Mouse (Mus musculus) cerebellum, postnatal 10 days (tissue): ENCODE data around the gene Olfr1186.
"Not testable (repeated sequence)": the region's sequence is repeated elsewhere in the genome, so short reads cannot be mapped to it uniquely, and the experiment has no call there.

ENCODE experiments used
- DNase-seq, 2 experiments: peaks; one replicate each; pipeline ENCODE4 v3.0.0; 2021; ENCODE audit warnings: mixed read lengths in 2 of 2

Gene Olfr1186

DNA sequence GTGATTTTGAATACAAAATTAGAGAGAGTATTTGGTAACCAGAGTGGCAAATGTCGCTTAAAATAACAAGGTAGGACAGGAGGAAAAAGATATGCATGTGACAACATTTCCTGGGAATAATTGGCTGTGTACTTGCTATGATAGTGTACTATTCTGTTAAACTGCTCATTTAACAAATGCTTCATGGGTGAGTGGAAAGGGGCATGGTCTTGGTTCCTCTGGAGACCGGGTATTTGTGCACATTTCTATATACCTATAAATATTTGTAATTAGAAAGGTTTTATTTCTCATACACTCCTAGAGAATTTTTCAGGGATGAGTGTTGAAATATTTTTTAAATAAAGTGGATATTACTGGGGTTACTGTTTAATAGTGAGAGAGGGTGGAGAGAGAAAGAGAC lies at the start of gene Olfr1186:
Gene Olfr1186, plus strand, starts transcription at position 301 of the 400 bp plus-strand sequence.
- DNase-seq: no peak

DNA sequence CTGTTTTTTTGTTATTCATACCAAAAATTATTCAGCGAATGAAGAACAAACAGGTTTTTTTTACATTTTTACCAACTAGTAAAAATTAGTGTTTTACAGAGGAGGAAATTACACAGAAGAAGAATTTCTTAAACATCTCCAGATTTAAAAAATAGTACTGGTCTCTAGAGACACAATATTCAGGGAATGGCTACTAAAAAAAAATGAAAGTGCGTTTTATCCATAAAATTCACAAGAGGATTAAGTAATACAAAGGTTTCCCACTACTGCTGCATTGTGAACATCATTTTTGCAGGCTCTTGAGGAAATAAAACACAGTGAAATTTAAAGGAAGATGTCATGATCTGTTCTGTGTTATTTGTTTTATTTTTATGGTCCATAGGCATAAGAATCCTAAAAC lies 35.1 kb upstream of the Olfr1186 start, which contains the start of gene Olfr1184:
Gene Olfr1184, plus strand, starts transcription at position 301 of the 400 bp plus-strand sequence.
- DNase-seq: no peak

DNA sequence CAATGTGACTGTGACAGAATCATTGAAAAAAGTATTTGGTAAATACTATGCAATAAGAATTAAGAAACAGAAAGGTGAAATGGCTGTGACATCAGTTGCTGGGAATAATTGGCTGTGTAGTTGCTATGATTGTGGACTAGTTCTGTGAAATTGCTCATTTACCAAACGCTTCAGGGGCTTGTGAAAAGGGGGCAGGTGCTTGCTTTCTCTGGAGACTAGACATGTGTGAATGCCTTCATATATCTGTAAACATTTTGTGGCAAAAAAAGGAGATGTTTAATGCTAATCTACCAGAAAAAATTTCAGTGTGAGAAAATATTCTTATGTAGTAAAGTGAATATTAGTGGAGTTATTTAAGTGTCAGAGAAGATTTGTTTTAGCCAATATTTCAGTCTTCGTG lies 25.3 kb upstream of the Olfr1186 start, which contains the start of gene Olfr1185-ps1:
Gene Olfr1185-ps1, plus strand, starts transcription at position 301 of the 400 bp plus-strand sequence.
- no peak for DNase-seq

DNA sequence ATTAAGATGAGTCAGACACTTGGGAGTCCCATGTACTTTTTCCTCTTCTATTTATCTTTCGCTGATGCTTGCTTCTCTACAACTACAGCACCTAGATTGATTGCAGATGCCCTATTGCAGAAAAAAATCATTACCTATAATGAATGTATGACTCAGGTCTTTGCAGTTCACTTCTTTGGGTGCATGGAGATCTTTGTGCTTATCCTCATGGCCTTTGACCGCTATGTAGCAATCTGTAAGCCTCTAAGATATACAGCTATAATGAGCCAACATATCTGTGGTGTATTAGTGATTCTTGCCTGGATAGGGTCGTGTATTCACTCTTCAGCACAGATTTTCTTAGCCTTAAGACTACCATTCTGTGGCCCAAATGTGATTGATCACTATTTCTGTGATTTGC lies 7.4 kb downstream of the Olfr1186 start:
- DNase-seq: no peak

DNA sequence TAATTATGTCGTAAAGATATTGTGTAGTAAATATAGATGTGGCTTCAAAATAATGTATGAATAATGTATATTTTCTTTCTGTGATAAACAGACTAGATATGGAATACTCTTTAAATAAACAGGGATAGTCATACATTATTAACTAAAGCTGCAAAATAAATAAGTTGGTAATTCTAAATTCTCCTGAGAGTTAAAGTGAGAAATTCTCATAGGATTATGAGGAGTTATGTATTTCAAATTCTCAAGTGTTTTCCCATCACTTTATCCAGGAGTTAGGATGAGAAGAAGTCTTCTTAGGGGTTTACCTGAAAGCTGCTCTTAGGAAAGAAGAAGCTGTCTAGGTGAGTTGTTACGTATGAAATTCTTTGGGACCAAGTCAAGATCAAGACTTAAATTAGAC lies 38.3 kb downstream of the Olfr1186 start, which contains the start of gene Olfr1188:
Gene Olfr1188, plus strand, starts transcription at position 301 of the 400 bp plus-strand sequence.
- DNase-seq: no peak

DNA sequence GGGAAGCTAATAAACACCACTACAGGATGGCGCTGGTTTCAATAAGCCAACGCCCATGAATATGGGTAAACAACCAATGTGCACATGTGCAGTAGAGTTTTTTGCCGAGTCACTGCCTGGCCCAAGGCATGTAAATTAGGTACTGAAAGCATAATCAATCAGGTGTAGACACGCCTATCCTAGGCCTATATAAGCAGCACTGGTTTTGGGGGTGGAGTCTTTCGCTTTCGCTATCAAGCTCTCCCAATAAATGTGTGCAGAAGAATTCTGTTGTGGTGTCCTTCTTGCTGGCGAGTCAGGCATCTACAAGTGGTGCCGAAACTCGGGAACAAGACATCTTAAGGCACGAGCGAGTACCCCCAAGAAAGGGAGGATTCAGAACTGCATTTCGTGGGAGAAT lies 54.3 kb downstream of the Olfr1186 start:
- DNase-seq: not testable (repeated sequence)
